Mouse (Mus musculus): Measurements from ENCODE around the gene Rptor.

Rptor gene

DNA sequence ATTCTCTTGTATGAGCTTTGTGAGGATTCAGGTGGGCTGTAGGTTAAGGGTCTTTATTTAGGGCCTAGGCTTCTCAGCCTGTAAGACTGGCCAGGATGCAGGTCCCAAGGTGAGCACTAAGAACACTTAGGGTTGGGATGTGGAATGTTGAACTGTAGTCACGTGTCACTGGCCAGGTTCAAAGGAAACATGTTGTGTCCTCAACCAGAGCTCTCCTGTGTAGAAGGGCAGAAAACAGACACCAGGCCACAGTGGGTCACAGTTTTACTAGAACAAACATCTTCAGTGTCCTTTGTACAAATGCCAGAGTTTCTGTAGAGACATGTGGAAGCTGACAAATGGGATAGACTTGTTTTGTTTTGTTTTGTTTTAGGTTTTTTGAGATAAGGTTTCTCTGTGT lies 138.7 kb downstream of the Rptor start:
- DNase-seq (ENCODE audit: low read depth) = no peak

DNA sequence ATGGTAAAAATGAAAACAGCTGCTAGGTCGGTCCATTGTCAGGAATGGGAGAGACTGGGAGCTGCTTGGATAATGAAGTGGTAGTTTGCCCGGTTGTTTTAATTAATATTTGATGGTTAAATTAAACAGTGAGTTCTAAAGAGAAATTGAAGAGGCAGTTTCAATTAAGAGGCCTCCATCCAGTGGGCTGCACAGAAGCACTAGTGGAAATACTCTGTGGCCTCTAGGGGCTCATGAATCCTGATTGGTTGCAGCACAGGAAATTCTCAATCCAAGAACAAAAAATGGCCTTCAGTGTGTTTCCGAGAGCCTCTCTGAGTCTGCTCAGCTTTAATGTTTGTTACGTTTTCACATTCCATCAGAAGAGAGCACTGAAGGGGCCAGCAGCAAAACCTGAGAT lies 141.7 kb downstream of the Rptor start:
- no peak for DNase-seq (ENCODE audit: low read depth)

DNA sequence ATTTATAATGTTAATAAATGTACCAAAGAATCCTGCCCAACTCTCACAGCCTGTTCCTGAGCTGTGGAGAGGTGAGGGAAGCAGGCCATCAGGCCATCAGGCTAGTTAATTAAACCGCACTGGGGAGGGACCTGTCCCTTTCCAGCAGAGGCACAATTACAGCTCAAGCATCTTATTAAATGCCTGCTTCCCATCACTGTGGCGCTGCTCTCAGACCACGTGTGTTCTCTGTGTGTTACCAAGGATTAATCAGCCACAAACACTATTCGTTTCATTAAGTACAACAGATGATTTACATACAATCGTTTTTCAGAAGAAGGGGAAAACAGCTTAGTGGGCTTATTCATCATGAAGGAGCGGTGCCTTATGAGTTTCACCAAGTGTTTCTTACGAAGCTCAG lies 142.6 kb downstream of the Rptor start:
- no peak for DNase-seq (ENCODE audit: low read depth)

DNA sequence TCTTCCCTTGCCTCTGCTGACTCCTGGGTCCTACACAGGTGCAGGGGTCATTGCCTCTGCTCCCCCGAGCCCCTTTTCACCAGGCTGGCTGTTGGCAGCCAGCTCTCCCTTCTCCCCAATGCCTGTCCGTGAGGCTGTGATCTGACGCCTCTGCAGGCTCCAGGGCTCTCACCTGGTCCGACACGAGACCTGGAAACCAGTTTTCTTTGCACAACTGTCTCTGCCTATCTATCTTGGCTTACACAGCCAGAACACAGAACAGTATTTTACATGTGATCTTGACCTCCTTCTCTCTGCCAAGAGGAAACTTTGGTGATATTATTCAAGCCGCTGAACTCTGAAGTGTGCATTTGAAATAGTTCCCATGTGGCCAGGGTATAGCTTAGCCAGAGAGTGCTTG lies 151.8 kb downstream of the Rptor start:
- no peak for DNase-seq (ENCODE audit: low read depth)

DNA sequence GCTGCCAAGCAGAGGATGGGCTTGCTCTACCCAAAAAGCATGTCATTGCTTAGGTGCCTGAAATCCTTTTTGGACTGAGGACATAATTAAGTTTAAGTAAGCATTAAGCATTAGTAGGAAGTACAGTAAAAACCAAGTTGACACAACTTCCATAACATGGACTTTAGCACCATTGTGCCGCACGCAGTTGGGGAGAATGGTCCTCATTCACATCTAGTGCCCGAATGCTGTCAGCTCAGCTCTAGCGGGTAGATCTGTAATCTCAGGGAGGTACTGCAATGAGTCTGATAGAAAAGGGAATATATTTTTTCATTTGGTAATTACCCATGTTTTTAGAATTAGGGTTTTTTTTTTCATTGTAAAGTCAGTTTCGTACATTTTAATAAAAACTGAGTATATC lies 155.5 kb downstream of the Rptor start:
- no peak for DNase-seq (ENCODE audit: low read depth)

DNA sequence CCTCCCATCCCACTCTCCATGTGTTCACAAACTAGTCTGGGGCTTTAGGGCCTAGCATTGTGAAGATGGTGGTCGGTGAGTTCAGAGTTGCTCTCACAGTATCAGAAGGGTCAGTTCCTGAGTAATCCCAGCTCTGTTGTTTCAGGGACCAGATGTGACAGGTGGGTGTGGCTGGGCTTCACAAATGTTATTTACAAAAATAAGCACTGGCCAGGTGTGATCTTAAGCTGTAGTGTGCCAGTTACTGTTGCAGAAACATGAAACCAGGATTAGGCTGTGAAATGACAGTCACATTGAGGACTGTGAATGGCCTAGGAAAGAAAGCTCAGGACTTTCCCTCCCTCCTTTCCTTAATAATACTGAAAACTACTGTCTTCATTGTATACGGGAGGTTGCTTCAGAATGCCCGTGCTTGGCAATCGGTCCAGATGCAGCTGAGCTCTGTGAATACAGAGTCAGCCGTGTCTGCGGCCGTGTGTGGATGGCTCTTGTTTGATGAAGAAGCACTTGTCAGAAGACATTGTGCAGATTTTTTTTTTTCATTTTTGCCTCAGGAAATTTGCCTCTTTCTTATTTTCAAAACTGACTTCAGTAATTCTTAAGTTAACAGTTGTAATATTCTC lies 156.1 kb downstream of the Rptor start:
- DNase-seq (ENCODE audit: low read depth) = no peak

DNA sequence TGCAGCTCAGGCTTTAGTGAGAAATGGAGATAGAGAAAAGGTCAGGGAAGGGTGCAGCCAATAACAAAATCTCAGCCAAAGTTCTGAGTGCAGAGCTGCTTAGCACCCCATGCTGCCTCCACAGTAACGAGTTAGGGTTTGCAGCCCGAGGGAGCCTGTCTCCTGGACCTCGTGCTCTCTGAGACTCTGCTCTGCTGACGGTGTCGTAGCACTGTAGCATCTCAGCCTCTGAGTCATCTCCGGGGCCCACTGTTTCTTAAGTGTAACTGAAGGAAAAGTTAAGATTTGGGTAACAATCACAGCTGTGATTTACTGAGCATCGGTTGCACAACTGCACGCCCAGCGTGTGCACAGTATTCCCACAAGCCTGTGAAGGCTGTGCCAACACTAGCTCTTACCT lies 160.2 kb downstream of the Rptor start:
- no peak for DNase-seq (ENCODE audit: low read depth)

DNA sequence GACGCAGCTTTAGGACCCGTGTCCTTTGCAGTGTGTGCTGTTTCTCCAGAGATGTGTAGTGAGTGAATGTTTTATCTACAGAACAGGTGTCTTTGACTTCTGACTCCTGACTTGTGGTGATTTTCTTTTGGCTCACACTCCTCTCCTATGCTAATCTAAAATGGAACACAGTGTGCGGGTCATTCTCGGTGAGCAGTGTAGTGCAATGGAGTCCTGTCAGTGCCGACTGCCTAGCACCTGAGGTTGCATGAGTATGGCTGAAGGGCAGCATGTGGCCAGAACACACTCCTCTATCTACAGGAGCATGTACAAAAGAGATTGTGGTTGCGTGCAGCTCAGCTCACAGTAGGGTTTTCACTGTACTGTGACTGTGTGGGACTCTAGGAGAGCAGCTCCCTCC lies 163.3 kb downstream of the Rptor start:
- no peak for DNase-seq (ENCODE audit: low read depth)

DNA sequence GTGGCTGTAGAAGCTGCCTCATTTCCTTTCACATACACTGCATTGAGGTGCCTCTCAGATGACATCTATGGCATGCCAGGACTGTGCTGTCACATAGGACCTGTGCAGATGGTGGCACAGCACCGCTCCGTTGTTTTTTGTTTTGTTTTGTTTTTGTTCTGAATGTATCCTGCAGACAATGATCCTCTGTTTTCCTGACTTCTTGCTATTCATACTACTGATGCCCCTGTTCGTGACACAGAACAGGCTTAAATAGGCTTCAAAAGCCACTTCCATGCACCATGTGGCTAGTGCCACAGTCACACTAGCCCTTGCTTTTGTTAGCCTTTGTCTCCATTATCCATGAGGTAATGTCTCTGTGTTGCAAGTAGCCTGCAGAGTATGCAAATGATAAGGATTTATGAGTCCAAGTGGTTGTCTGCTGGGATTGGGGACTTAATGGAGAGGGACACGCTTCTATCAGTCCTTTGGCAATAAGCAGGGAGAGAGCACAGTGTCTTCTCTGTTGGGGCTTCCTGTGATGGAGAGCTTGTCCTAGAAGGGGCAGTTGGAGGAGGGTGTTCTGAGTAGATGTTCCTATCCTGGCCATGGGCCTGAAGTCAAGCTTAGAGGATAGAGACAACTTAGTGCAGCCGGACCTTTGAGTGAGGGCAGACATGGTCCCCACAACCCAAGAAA lies 164.2 kb downstream of the Rptor start:
- DNase-seq (ENCODE audit: low read depth) = no peak

DNA sequence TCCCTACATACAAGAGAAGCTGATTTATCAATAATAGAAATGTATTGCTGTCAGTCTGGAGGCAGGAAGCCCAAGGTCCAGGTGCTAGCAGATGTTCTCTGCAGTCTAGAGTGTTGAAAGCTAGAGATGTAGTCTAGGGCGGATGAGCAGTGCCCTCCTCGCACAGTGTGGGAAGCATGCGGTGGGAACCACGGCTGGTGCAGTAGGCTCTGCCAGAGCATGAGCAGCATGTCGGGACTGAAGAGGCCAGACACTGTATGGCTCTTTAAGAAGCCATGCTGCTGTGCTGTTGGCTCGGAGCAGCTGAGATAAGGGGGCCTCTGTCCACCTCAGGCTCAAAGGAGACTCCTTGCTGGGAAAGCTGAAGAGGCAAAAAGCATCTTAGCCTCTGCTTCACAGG lies 164.8 kb downstream of the Rptor start:
- no peak for DNase-seq (ENCODE audit: low read depth)

DNA sequence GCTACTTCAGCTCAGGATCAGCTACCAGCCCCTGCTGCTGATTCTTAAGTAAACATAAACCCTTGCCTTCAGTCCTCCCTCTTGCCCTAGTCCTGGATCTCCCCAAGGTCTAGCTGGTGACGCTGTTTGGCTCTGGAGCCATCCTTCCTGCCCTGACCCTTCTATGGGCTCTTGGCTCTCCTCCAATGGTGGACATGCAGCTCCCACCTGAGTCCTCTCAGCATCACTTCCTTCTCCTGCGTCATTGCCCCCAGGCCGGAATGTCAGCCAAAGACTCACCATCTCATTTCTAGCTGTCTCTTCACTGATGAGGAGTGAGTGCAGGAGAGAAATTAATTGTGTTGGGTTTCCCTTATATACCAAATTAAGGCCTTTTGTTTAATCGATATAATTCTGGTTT lies 165.8 kb downstream of the Rptor start:
- DNase-seq (ENCODE audit: low read depth) = no peak

DNA sequence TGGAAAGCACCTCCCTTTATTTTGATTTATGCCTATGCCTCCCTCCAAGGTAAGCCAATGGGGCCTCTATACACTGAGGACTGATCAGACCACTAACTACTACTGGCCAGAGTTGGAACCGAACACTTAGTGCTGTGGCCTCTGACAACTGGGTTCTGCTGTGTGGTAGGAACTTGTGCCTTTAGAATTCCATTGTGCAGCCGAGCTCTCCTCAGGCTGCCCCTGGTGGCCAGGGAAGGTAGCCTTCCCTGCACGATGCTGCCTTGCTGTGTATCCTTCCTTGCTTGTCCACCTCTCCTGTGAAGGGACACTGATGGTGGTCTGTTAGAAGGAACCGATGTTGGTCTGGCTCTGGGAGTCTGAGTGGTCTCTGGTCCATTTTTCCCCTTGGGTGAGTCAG lies 167.0 kb downstream of the Rptor start:
- no peak for DNase-seq (ENCODE audit: low read depth)

DNA sequence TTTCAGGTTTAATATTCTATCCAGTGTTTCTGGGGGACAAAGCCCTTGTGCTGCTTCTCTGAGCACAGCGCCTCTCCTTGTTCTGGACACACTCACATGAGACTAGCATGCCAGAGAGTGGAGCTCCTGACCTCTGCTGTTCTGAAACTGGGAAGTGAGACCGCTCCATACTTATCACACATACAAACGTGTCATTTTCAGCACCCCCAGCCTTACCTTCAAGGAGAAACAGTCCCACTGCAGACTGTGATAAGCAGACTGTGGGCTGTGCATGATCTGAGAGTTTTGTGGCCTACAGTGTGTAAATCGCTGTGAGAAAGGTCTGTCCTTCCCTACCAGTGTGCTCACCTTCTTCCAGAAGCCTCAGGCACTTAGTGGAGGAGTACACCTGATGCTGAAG lies 168.3 kb downstream of the Rptor start:
- DNase-seq (ENCODE audit: low read depth) = peak; percentile 23

DNA sequence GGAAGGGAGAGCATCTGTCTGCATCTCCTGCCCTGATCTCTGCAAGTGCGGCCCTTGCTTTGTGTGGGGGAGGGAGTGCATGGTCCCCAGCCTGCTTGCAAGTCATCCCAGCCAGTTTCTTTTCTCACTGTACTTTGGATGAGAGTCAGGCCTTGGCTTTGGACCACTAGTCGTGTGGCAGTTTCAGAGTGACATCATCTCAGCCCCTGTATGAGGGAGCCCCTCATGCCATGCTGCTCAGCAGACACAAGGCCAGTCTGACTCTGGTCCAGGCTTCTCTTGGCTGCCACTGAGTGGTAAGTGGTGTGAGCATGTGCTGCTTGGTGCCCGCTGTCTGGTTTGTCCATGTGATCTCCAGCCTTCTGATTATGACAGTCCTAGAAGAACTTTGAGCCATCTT lies 170.2 kb downstream of the Rptor start:
- no peak for DNase-seq (ENCODE audit: low read depth)

DNA sequence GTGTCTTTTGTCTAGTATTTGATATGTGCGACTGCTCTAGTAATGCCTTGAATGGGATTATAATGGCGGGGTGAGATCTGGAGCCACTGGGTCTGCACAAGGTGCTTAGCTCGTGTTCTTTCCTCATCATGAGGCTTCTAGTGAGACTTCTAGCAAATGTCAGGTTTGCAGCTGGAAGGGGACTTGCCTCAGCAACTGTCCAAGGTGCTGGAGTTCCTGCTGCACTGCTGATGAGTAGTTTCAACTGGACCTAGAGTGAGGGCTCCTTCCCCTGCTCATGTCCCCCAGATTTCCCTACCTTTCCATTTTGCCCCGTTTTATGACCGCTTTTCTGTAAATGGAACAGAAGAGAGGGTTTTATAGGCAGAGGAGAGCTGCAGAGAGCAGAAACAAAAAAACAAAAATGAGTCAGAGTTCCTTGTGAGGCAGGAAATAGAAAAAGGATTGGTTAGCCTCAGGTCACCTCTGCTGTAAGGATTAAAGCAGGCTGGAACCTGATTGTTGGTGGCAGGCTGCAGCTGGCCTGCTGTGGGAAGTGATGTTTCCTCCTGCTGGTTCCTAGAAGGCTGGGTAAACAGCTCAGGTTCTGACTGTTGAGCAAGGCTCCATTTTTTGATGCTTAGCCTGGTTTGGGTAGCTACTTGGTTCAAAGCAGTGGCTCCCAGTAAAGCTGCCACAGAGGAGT lies 172.5 kb downstream of the Rptor start:
- no peak for DNase-seq (ENCODE audit: low read depth)

DNA sequence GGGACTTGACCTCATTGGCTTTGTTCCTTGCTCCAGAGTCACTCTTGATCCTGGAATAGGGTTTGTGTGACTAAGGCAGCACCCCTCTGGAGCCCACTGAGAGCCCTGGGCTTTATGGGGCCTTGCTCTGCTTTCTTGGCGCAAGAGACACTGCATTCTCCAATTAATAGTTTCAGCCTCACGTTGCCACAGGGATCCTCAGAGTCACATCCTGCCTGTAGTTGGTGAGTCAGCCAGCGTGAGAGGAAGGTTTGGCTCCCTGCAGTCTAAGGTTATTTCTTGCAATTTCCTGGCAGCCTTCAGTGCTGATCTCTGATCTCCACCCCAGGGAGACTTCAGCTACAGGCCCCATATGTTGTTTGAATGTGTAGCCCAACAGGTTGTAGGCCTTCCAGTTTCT lies 174.5 kb downstream of the Rptor start:
- no peak for DNase-seq (ENCODE audit: low read depth)

DNA sequence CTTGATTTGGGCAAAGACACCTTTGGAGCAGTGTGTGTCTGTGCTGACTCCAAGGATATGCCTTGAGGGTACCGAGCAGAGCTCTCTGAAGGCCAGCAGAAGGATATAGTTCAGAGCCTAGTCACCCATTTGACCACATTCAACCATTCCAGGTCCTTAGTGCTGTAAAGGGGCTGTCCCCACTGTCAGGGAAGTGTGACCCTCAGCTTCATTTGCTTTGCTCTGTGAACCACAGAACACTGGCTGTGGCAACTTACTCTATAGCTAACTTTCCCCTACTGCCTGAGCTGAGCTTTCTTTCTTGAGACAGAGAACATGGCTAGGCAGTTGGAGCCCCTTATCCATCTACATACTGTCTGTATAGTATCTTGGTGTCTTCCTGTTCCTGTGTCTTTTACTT lies 175.2 kb downstream of the Rptor start:
- DNase-seq (ENCODE audit: low read depth) = no peak

DNA sequence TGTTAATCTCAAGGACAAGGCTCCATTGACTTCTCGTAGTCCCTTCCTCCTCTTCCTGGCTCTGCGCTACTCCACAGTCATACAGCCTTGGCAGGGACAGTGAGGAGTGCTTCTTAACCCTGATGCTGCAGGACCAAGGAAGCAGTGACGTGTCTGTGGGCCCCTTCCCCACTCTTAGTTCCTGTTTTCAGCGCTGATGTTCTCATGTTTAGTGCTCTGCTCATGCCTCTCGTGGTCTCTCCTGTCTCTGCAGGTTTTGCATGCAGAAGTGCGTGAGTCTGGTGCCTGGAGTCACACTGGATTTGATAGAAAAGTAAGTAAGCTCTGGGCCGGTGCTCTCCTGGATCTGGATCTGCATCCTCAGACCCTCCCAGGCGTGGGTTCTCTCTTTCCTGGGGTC lies 177.6 kb downstream of the Rptor start:
- no peak for DNase-seq (ENCODE audit: low read depth)

DNA sequence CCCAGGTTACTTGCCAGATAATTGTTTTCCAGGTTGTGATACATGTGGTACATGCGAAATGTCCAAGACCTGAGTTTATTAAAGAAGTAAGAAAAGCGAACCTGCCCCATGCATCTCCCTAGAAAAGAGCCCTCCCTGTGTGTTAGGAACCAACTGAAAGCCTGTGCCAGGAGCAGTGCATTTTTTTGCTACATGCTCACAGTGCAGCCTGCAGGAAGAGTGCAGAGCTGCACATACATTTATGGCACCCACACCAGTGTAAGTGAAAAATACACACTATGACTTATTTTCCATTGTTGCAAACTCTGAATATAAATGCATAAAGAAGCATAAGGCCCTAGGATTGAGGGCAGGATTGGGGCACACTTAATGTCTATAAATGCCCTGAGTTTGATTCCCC lies 178.5 kb downstream of the Rptor start:
- no peak for DNase-seq (ENCODE audit: low read depth)

DNA sequence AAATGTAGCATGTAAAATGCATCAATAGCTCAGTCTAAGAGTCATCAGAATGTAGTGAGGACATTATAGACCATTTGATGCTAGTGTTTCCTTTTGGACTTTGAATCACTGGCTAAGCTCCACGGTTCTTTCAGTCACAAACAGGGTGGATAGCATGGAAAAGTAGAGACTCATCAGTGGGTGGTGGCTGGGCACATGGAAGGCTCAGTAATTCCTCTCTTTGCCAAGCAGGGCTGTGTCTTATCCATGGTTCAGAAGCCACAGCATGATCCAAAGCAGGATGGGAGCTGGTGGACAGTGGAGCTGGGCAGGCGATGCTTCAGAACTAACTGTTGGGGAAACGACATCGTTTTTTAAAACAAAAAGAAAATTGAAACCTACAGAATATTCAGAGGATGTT lies 179.0 kb downstream of the Rptor start:
- no peak for DNase-seq (ENCODE audit: low read depth)

DNA sequence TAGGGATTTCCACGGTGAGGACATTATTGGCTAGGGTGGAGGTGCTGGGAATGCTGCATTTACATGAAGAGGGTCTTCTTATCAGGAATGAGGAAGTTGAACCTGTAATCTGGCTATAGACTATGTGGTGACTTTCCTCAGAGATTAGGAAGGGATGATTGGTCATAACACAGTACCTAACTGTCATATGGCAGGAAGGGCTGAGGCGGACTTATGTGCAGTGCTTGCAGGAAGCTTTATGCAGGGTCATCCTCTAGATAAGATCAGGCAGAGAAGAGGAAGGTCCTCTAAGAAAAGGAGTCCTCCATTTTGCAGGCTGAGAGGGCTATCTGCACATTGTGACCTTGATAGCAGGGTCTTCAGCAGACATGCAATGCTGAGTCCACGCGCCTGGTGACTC lies 180.9 kb downstream of the Rptor start:
- DNase-seq (ENCODE audit: low read depth) = no peak

DNA sequence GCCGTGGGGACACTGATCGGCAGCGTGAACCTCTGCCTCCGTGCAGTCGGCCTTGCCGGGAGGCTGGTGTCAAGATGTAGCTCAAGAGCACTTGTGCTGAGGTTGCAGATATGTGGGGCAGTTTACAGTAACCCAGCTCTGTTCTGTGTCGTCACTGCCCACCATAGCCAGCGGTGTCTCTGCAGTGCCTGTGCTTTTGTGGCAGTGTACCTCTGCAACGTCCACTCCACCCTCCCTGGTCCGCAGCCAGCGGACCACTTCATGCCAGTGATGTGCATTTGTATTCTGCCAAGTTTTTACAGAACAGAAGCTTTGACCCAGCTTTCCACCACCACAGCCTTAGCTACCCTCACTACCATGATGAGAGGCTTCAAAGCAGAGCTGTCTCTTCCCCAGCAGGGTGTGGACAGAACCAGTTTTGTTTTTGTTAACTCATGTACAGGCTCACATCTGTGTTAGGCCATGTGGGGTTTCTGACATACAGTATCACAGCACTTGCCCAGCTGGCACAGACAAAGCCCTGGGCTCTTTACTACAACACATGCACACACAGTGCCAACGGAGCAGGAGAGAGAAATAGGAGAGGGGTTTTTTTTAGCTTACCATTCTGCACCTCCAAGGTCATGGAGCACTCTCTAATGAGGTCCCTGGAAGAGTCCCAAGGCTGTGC lies 182.1 kb downstream of the Rptor start:
- DNase-seq (ENCODE audit: low read depth) = no peak

Data from c-Kit-positive CD71-positive TER-119-negative erythroid progenitor cells, embryonic 14.5 days (primary cell).